Mouse (Mus musculus): ENCODE measurements around the gene Kcnip4. TPM values are rescaled to one million over a fixed set of nuclear protein-coding genes. Genes with fewer than 3 reads are reported as not detected.

Kcnip4 gene
- polyA plus RNA-seq, 1 experiment from 2014 or later, result 3.3 TPM

DNA sequence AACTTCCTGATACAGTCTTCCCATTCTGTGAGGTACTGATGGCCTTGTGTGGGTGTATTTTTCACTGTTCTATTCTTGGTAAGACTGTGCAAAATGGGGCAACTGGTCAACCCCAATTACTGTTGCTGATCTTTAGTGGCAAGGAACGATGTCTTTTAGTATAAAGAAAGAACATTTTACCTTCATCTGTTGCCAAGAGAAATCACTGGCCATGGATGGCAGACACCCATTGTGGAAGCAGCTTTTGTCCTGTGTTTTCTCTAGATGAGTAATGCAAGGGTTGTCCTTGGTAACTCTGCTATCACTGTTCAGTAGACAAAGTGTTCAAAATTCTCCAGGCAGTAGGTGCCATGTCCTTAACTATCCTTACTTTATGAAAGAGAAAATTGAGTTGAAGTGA is 729.2 kb downstream of the Kcnip4 start:
- H3K9ac ChIP-seq, result no peak overlapping the region
- no peak overlapping the region for H3K4me3 ChIP-seq
- no peak overlapping the region for H3K27ac ChIP-seq
- ATAC-seq (ENCODE audit: insufficient number of reproducible peaks, insufficient read depth, low FRiP score, low TSS enrichment), result no peak
- no peak overlapping the region for H3K4me2 ChIP-seq (replicated peaks)
- H3K4me1 ChIP-seq, result no peaks in the 10 kb centered on the region
- WGBS, result 86% methylated on average over 1 of the region's 1 CpGs
- H3K27me3 ChIP-seq, result no peaks in the 10 kb centered on the region
- no peaks in the 10 kb centered on the region for H3K9me3 ChIP-seq
- H3K36me3 ChIP-seq, result no peaks in the 10 kb centered on the region

DNA sequence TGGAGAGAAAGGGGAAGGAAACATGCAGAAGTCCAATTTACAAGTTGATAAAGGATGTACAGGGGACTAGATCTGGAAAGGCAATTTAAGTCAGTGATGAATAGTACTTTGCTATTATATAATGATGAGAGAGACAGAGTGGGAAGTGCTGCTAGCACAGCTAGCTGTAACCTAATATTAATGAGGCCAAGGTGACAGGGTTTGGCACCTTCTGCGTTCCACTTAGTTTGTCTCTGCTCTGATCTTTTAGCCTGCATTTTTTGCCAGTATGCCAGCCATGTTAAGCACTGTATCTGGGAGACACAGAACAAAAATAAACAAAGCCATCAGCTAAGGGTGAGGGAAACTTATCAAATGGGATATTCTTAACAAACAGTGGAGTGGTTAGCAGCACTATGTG is 745.3 kb downstream of the Kcnip4 start:
- no peaks in the 10 kb centered on the region for H3K4me1 ChIP-seq
- H3K27ac ChIP-seq, result no peak overlapping the region
- ATAC-seq (ENCODE audit: insufficient number of reproducible peaks, insufficient read depth, low FRiP score, low TSS enrichment), result no peak
- 61% methylated on average over 1 of the region's 1 CpGs for WGBS
- H3K4me3 ChIP-seq, result no peak overlapping the region
- no peaks in the 10 kb centered on the region for H3K27me3 ChIP-seq
- H3K9ac ChIP-seq, result no peak overlapping the region
- H3K9me3 ChIP-seq, result no peaks in the 10 kb centered on the region
- no peaks in the 10 kb centered on the region for H3K36me3 ChIP-seq
- H3K4me2 ChIP-seq (replicated peaks), result no peak overlapping the region

DNA sequence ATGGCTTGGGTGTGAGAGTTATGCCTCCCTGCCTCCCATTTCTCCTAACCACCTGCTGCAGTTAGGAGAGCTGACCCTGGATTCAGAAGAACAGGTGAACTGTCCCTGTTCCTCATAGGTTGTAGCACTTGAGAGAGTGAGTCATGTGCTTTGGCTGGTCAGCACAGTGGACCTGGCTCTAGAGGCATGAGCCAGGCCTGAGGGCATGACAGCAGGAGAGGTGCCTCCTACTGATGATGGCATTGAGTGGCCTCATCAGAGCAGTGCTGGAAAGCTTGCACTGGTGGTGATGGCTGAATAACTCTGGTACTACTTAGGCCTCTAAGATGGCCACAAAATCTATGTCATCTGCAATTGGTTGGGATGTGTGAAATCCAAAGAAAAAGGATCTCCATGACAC is 776.1 kb downstream of the Kcnip4 start:
- H3K27me3 ChIP-seq, result no peaks in the 10 kb centered on the region
- H3K27ac ChIP-seq, result no peak overlapping the region
- ATAC-seq (ENCODE audit: insufficient number of reproducible peaks, insufficient read depth, low FRiP score, low TSS enrichment), result no peak
- no peak overlapping the region for H3K4me2 ChIP-seq (replicated peaks)
- no peaks in the 10 kb centered on the region for H3K36me3 ChIP-seq
- no peak overlapping the region for H3K4me3 ChIP-seq
- no peak overlapping the region for H3K9ac ChIP-seq
- no peaks in the 10 kb centered on the region for H3K4me1 ChIP-seq
- no peaks in the 10 kb centered on the region for H3K9me3 ChIP-seq

DNA sequence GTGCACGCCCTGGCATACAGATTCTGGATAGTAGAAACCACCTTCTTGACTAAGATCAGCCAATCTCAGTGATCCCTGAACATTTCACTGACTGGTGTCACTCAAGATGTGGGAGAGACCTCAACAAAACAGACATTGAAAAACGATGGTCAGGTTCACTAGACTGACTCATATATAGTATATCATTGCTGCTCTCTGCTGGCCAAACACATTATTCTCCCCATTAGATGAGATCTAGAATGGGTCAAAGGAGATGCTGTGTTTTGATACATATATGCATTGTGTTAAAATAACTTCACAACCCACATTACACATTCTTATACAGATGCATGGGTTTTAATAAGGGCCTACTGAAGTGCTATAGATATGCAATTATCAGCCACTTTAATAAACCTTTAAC is 787.1 kb downstream of the Kcnip4 start:
- ATAC-seq (ENCODE audit: insufficient number of reproducible peaks, insufficient read depth, low FRiP score, low TSS enrichment), result no peak

DNA sequence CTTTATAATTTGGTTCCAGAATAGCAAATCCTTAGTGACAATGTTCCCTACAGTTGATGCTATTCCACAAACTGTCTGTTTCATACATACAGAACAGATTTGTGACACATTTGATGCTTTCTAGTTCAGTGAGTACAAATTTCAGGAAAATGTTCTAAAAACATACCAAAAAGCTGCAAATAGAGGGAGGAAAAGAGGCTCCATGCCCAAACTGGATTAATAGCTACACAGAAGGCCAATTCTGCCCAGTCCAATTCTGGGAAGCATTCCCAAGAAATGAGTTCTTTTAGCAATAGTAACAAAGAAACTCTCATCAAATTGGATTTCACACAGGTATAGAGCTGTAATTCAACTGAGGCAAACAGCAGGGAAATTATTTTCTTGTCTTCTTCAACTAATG is 806.5 kb downstream of the Kcnip4 start:
- Histone ChIP-seq H3K9ac (no peak overlapping the region), H3K4me3 (no peak overlapping the region), H3K36me3 (no peaks in the 10 kb centered on the region), H3K9me3 (no peaks in the 10 kb centered on the region), H3K4me2 (replicated peaks) (no peak overlapping the region), H3K27me3 (no peaks in the 10 kb centered on the region), H3K27ac (no peak overlapping the region), H3K4me1 (no peaks in the 10 kb centered on the region)
- ATAC-seq (ENCODE audit: insufficient number of reproducible peaks, insufficient read depth, low FRiP score, low TSS enrichment), result no peak

More for the DNA sequence above, 787.1 kb downstream of the Kcnip4 start:
- Histone ChIP-seq H3K4me1 (no peaks in the 10 kb centered on the region), H3K9me3 (no peaks in the 10 kb centered on the region), H3K36me3 (no peaks in the 10 kb centered on the region), H3K9ac (no peak overlapping the region), H3K4me3 (no peak overlapping the region), H3K27ac (no peak overlapping the region), H3K27me3 (no peaks in the 10 kb centered on the region), H3K4me2 (replicated peaks) (no peak overlapping the region)
- 53% methylated on average over 2 of the region's 2 CpGs for WGBS

DNA sequence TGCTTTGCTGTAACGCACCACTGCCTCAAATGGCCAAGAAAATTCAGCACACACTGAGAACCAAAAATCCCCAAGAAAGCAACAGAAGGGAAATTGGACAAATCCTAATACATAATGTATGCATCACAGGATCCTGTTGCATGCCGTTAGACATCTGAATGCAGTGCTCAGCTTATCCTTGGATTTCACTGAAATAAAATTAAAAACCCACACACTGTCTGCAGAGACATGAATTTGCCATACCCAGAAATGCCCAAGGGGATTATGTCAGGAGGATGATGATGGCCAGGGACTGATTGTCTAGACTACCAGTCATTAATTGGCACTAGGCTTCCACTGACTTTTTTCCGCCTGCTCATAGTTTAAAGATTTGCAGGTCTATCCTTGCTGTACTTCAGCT is 818.7 kb downstream of the Kcnip4 start:
- 80% methylated on average over 3 of the region's 3 CpGs for WGBS
- no peak for ATAC-seq (ENCODE audit: insufficient number of reproducible peaks, insufficient read depth, low FRiP score, low TSS enrichment)

DNA sequence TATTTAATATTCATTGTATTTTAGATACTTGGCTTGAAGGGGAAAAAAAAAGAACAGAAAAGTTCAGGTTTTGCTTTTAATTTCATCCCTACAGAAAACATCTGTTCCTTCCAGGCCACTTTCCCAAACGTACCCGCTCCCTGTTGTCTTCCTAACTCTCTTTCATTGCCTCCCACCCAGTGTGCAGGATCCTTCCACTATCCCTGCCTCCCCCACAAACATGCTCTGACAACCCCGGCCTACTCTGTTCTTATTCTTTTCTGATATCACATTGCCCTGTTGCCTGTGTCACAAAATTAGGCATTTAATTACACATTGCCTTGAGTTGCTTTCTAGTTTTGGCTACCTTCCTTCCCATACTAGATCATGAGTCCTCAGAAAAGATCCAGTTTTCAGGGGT is 837.6 kb downstream of the Kcnip4 start:
- no peak overlapping the region for H3K9ac ChIP-seq
- H3K4me2 ChIP-seq (replicated peaks), result no peak overlapping the region
- H3K4me1 ChIP-seq, result no peaks in the 10 kb centered on the region
- ATAC-seq (ENCODE audit: insufficient number of reproducible peaks, insufficient read depth, low FRiP score, low TSS enrichment), result no peak
- no peaks in the 10 kb centered on the region for H3K9me3 ChIP-seq
- H3K4me3 ChIP-seq, result no peak overlapping the region
- H3K27ac ChIP-seq, result no peak overlapping the region
- H3K27me3 ChIP-seq, result no peaks in the 10 kb centered on the region
- 78% methylated on average over 3 of the region's 3 CpGs for WGBS
- H3K36me3 ChIP-seq, result no peaks in the 10 kb centered on the region

More for the DNA sequence above, 818.7 kb downstream of the Kcnip4 start:
- Histone ChIP-seq H3K9ac (no peak overlapping the region), H3K36me3 (no peaks in the 10 kb centered on the region), H3K4me2 (replicated peaks) (no peak overlapping the region), H3K27me3 (no peaks in the 10 kb centered on the region), H3K4me1 (no peaks in the 10 kb centered on the region), H3K9me3 (no peaks in the 10 kb centered on the region), H3K27ac (no peak overlapping the region), H3K4me3 (no peak overlapping the region)

DNA sequence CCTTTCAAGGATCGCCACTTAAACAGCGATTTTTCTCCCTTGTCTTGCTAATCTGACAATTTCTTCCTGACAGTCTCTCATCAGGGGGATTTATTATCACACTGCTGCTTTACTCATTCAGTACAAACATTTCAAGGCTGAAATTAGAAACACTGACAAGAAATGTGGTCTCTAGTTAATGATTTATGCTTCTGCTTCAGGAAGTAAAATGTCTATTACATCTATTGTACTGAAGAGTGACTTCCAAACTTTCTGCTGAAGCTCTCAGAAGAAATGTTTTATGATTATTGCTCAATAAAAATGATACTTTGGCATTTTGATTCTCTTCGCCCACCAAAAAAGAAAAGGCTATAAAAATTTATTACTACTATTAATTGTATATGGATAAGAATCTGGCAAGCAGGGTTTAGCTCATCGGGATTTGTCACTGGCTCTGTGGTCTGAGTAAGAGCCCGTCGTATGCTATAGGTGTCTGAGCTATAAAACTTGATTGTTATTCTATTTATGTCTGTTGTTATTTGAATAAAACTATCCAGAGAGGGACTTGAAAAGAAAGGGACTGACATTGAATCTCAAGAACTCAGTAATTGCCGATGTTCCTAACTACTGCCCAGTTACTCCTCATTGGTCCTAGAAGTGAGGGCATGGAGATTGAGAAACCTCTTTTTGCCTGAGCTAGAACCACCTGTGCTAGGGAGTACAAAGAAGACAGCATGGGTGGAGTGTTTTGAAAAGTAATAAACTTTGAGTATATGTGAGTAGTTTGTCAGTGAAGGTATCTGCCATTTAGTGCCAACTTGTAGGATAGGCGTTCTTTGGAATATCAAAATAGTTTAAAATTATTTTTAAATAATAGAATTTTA is 844.7 kb downstream of the Kcnip4 start:
- Histone ChIP-seq H3K4me1 (no peaks in the 10 kb centered on the region), H3K27ac (no peak overlapping the region), H3K9me3 (no peaks in the 10 kb centered on the region), H3K4me2 (replicated peaks) (no peak overlapping the region), H3K9ac (no peak overlapping the region), H3K36me3 (no peaks in the 10 kb centered on the region), H3K27me3 (no peaks in the 10 kb centered on the region), H3K4me3 (no peak overlapping the region)
- WGBS, result 86% methylated on average over 8 of the region's 8 CpGs
- no peak for ATAC-seq (ENCODE audit: insufficient number of reproducible peaks, insufficient read depth, low FRiP score, low TSS enrichment)

DNA sequence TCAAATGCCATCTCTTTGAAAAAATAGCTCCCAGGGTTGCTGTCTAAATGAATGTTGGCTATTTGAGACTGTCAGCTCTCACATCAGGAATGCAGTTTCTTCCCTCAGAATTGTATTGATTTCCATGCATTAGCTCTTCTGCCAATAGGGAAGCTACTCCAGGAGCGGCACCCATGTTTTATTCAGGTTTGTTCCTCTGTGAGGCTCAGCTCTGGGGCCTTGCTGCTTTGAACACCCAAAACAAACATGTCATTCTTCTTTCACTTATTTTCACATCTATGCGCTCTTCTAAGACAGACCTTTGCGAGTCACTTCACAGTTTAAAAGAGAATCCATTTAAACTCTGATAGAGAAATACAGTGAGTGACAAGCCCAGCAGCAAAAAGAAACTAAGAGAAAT is 862.2 kb downstream of the Kcnip4 start:
- Histone ChIP-seq H3K27me3 (no peaks in the 10 kb centered on the region), H3K9ac (no peak overlapping the region), H3K4me2 (replicated peaks) (no peak overlapping the region), H3K36me3 (no peaks in the 10 kb centered on the region), H3K4me3 (no peak overlapping the region), H3K27ac (no peak overlapping the region), H3K9me3 (no peaks in the 10 kb centered on the region), H3K4me1 (no peaks in the 10 kb centered on the region)
- no peak for ATAC-seq (ENCODE audit: insufficient number of reproducible peaks, insufficient read depth, low FRiP score, low TSS enrichment)
- WGBS, result 91% methylated on average over 3 of the region's 3 CpGs

DNA sequence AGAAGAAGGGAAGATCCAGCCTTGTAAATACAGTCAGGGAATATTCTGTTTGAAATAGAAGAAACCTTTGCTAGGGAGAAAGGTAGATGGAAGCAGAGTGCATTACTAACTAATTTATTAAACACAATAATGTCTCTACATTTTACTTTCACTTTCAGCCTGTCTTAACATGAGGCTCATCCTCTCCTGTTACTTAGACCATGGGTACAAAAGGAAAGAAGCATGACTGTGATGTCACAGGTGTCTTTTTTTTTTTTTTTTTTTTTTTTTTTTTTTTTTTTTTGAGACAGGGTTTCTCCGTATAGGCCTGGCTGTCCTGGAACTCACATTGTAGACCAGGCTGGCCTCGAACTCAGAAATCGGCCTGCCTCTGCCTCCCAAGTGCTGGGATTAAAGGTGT is 864.7 kb downstream of the Kcnip4 start:
- Histone ChIP-seq H3K4me3 (no peak overlapping the region), H3K9ac (no peak overlapping the region), H3K27me3 (no peaks in the 10 kb centered on the region), H3K27ac (no peak overlapping the region), H3K4me2 (replicated peaks) (no peak overlapping the region), H3K4me1 (no peaks in the 10 kb centered on the region), H3K36me3 (no peaks in the 10 kb centered on the region), H3K9me3 (no peaks in the 10 kb centered on the region)
- 93% methylated on average over 3 of the region's 3 CpGs for WGBS
- ATAC-seq (ENCODE audit: insufficient number of reproducible peaks, insufficient read depth, low FRiP score, low TSS enrichment), result no peak

DNA sequence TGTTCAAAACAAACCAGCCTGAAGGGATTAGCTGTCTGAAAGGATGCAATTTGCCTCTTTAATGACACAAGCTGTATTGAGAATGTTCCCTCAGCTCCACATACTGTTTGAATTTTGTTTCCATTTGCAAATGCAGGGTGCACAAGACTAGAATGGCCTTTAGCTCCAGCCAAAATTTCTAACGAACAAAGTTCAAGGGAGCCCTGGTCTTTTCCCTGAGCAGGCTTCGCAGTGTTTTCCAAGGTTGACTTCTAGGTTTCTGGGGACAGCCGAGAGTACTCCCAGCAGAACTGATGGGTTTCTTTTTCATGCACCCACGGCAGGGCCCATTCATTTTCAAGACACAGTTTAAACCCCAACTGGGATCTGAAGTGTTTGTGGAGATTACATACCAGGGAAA is 874.2 kb downstream of the Kcnip4 start:
- Histone ChIP-seq H3K4me1 (no peaks in the 10 kb centered on the region), H3K4me3 (no peak overlapping the region), H3K27me3 (no peaks in the 10 kb centered on the region), H3K4me2 (replicated peaks) (no peak overlapping the region), H3K9ac (no peak overlapping the region), H3K27ac (no peak overlapping the region), H3K9me3 (no peaks in the 10 kb centered on the region), H3K36me3 (no peaks in the 10 kb centered on the region)
- 56% methylated on average over 4 of the region's 4 CpGs for WGBS
- no peak for ATAC-seq (ENCODE audit: insufficient number of reproducible peaks, insufficient read depth, low FRiP score, low TSS enrichment)

DNA sequence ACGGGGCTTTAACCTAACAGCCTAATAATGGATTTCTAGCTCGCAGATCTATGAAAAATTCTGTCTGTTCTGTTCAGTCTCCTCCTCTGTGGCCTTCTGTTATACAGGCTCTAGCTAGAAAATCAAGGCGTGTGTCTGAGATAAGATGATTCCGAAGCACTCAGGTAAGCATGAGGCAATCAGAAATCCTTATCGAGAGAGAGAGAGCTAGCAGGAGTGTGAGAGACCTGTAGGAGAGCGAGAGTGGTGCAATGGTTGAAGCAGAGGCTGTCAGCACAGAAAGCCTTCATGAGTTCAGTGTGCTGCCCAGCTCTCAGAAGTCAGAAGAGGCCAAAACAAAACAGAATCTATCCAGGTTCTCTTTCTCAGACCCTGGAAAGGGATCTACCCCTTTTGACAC is 888.0 kb downstream of the Kcnip4 start:
- Histone ChIP-seq H3K9me3 (no peaks in the 10 kb centered on the region), H3K4me1 (no peaks in the 10 kb centered on the region), H3K27ac (no peak overlapping the region), H3K27me3 (no peaks in the 10 kb centered on the region), H3K36me3 (no peaks in the 10 kb centered on the region), H3K4me3 (no peak overlapping the region), H3K4me2 (replicated peaks) (no peak overlapping the region), H3K9ac (no peak overlapping the region)
- 86% methylated on average over 6 of the region's 6 CpGs for WGBS
- ATAC-seq (ENCODE audit: insufficient number of reproducible peaks, insufficient read depth, low FRiP score, low TSS enrichment), result no peak

All from embryonic facial prominence, embryonic 12.5 days (tissue).